Mouse (Mus musculus): ENCODE results near the gene Olfr1356.

GRCm38 (mm10) chr10:78801449-78801848 is 50.5 kb downstream of the Olfr1356 start:
- TF ChIP-seq CTCF (IDR thresholded peaks at IDR 0.05) (no peak), EP300 (IDR thresholded peaks at IDR 0.05) (no peak)

All from lung, postnatal 0 days (tissue).